Mouse (Mus musculus) ES-Bruce4 (cell line): ENCODE data around the gene Myt1l.

Source experiments
- CTCF ChIP-seq: IDR thresholded peaks from one replicate; pipeline ENCODE4 v1.8.1; 2011; ENCODE audit warnings: low read depth, low read length
- EP300 ChIP-seq: IDR thresholded peaks from 2 replicates; pipeline ENCODE4 v1.6.1; 2011; ENCODE audit warnings: low read depth, low read length; ENCODE audit not compliant: insufficient read depth
- POLR2A ChIP-seq: IDR thresholded peaks from one replicate; pipeline ENCODE4 v1.8.1; 2011; ENCODE audit warnings: low read length; ENCODE audit not compliant: insufficient read depth

DNA sequence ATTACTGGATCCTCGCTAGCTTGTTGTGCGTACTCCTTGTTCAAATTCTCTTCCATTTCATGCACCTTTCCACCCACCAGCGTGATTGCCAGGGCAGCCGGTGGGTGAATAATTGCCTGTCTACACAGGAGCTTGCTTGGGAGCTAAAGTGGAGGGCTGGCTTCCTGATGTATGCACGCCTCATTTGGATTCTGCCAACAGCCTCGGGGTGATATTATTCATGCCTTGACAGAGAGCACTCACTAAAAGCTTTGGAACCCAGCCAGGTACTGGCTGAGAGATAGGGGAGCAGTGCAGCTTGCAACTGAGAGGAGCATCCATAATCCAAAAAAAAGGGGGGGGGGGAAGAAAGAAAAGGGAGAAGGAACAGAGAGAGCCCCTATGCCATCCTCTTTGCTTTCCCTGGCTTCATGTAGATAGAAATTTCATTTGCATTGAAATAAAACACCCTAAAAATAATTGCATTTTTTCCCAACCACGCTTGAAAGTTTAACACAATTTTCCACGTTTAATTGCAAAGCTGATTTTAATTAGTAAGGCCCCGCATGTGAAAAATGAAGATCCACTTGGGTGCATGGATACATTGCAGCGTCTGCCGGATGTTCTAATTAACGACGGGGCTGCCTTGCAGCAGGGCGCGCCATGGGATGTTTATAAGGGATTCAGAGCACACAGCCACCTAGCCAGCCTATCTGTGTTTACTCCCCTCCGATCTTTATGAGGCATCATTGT lies 261.3 kb downstream of the Myt1l start:
- TF ChIP-seq POLR2A (no peak), CTCF (no peak), EP300 (no peak)
